Mouse (Mus musculus) ES-E14 (cell line): Measurements from ENCODE around the gene Spata13.

Experiments used
- HCFC1 ChIP-seq: IDR thresholded peaks from 2 replicates; pipeline ENCODE4 v1.6.1; 2012; ENCODE audit warnings: low read length, inconsistent platforms, borderline replicate concordance; ENCODE audit not compliant: insufficient read depth
- MAFK ChIP-seq: IDR thresholded peaks from 2 replicates; pipeline ENCODE4 v1.6.1; 2014; ENCODE audit warnings: mild to moderate bottlenecking, low read depth, low read length, inconsistent platforms; ENCODE audit not compliant: insufficient read depth
- ZNF384 ChIP-seq: IDR thresholded peaks from 2 replicates; pipeline ENCODE4 v1.6.1; 2012; ENCODE audit warnings: low read depth, low read length, inconsistent platforms

- TF ChIP-seq ZNF384: no peak
- TF ChIP-seq MAFK: no peak
- TF ChIP-seq HCFC1: no peak
Observed at GRCm38 (mm10) chr14:60790103-60790502, 156.3 kb downstream of the Spata13 start.
